Mouse (Mus musculus): Measurements from ENCODE around the gene Syt8. TPM values are rescaled to one million over a fixed set of nuclear protein-coding genes. Genes with fewer than 3 reads are reported as not detected.

The Syt8 gene
- polyA plus RNA-seq (2017; shearing (Covaris generic)) = under 1 TPM in 1 of 2 experiments, not detected in 1; 0.68 TPM

GRCm38 (mm10) chr7:142434137-142434865 lies at the start of gene Syt8:
Gene Syt8, plus strand, starts transcription at chr7:142434850.

DNA sequence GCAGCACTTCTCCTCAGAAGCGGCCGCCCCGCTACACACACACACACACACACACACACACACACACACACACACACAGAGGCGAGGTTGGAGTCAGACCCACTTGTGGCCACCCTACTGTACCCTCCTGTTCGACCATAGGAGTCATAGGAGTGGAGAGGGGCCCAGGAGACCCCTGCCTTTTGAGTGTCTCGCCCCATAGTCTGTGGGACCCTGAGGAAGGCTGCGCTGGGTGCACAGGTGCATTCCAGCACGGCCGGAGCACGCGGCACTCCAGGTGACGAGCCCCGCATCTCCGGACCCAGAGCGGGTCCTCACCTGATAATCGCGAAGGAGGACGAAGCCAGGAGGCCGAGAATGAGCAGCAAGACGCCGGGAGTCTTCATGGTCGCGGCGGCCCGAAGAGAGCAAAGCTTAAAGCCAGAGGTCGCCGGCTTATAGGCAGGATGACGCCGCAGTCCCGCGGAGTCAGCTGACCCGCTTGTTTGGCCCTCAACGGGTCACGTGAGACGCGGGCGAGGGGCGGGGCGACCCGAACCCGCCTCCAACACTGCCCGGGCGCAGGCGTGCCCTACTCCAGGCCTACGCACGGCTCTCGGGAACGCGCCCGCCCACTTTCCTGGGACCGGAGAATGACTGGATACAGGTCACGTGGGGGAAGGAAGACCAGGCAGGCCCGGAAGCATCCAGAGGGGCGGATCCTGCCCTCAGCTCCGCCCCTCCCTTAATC lies 47.1 kb upstream of the Syt8 start, which contains the start of gene Ctsd:
Ctsd (minus strand) TSS at position 620 of the 730 bp plus-strand sequence.

DNA sequence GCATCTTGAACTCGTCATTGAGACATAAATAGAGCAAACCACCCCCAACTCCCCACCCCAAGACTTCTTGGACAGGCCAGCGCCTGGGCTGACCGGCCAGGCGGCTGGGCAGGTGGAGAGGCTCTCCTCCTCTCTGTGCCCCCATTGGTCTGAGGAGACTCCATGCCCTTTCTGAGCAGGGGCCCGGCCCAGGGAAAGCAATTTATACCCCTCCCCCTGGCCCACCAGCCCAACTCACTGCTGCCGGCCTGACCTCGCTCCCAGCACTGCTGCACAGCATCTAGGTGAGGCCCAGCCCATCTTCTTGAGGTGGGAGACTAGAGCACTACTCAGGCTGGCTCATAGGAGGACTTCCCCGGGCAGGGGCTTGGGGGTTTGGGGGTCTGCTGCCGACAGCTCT lies 6.9 kb downstream of the Syt8 start, which contains the start of gene Tnni2:
Tnni2 (plus strand) TSS at position 224 of the 400 bp plus-strand sequence.

GRCm38 (mm10) chr7:142460636-142461077 lies 26.0 kb downstream of the Syt8 start, which contains the start of gene Lsp1:
Gene Lsp1, plus strand, starts transcription at chr7:142460809.

Other genes starting within 250 kb of the Syt8 start
- gene Gm10153, start 244.5 kb upstream of the Syt8 start, polyA plus RNA-seq (2017; shearing (Covaris generic)) = not detected
- gene Krtap5-3, start 233.5 kb upstream of the Syt8 start, polyA plus RNA-seq (2017; shearing (Covaris generic)) = not detected
- not detected for gene Gm7579, start 223.0 kb upstream of the Syt8 start, polyA plus RNA-seq (2017; shearing (Covaris generic))
- gene Krtap5-5, start 204.9 kb upstream of the Syt8 start, polyA plus RNA-seq (2017; shearing (Covaris generic)) = not detected
- gene Gm40460, start 193.8 kb upstream of the Syt8 start, polyA plus RNA-seq (2017; shearing (Covaris generic)) = not detected
- not detected for gene Gm2431, start 176.5 kb upstream of the Syt8 start, polyA plus RNA-seq (2017; shearing (Covaris generic))
- not detected for gene Gm4559, start 160.5 kb upstream of the Syt8 start, polyA plus RNA-seq (2017; shearing (Covaris generic))
- gene Krtap5-1, start 137.7 kb upstream of the Syt8 start, polyA plus RNA-seq (2017; shearing (Covaris generic)) = not detected
- not detected for gene Krtap5-4, start 131.3 kb upstream of the Syt8 start, polyA plus RNA-seq (2017; shearing (Covaris generic))
- 10 to 100 TPM in 1 of 2 experiments, 1 to 10 TPM in 1; 6.1 to 10.4 TPM for gene Ifitm10, start 61.1 kb upstream of the Syt8 start, polyA plus RNA-seq (2017; shearing (Covaris generic))
- gene Gm49369, start 52.2 kb upstream of the Syt8 start, polyA plus RNA-seq (2017; shearing (Covaris generic)) = under 1 TPM; 0.74 to 0.75 TPM
- 100 to 1,000 TPM; 374 to 473 TPM for gene Ctsd, start 46.8 kb upstream of the Syt8 start, polyA plus RNA-seq (2017; shearing (Covaris generic))
- gene Tnni2, start 7.0 kb downstream of the Syt8 start, polyA plus RNA-seq (2017; shearing (Covaris generic)) = under 1 TPM in 1 of 2 experiments, not detected in 1; 0.51 TPM
- gene Lsp1, start 26.0 kb downstream of the Syt8 start, polyA plus RNA-seq (2017; shearing (Covaris generic)) = 1,000 to 10,000 TPM; 1,045 to 1,500 TPM
- gene Tnnt3, start 64.0 kb downstream of the Syt8 start, polyA plus RNA-seq (2017; shearing (Covaris generic)) = 1 to 10 TPM; 2.6 to 3.5 TPM
- 1 to 10 TPM; 4.7 to 8.8 TPM for gene Mrpl23, start 97.8 kb downstream of the Syt8 start, polyA plus RNA-seq (2017; shearing (Covaris generic))
- gene Igf2, start 232.0 kb downstream of the Syt8 start, polyA plus RNA-seq (2017; shearing (Covaris generic)) = not detected
- gene Gm49394, start 235.1 kb downstream of the Syt8 start, polyA plus RNA-seq (2017; shearing (Covaris generic)) = not detected

All from activated CD4-positive, CD25-positive, alpha-beta regulatory T cell (primary cell).